Mouse (Mus musculus): ENCODE measurements around the gene Msantd3.

Msantd3 gene

GRCm38 (mm10) chr4:48539841-48540575 is at the start of gene Msantd3:
Gene Msantd3, plus strand, starts transcription at chr4:48539935.
- no peak for DNase-seq (ENCODE audit: extremely low read depth, low read depth, low spot score)

- no peak for DNase-seq (ENCODE audit: extremely low read depth, low read depth, low spot score)
These were observed 48.4 kb upstream of the Msantd3 start for GRCm38 (mm10) chr4:48491290-48491743.

- DNase-seq (ENCODE audit: extremely low read depth, low read depth, low spot score) = no peak
These were observed 47.2 kb upstream of the Msantd3 start for GRCm38 (mm10) chr4:48492510-48492909.

- DNase-seq (ENCODE audit: extremely low read depth, low read depth, low spot score) = no peak
These were observed 28.9 kb upstream of the Msantd3 start for GRCm38 (mm10) chr4:48510861-48511260.

GRCm38 (mm10) chr4:48529559-48529958 is 10.2 kb upstream of the Msantd3 start:
- no peak for DNase-seq (ENCODE audit: extremely low read depth, low read depth, low spot score)

- DNase-seq (ENCODE audit: extremely low read depth, low read depth, low spot score) = no peak
These were observed 7.7 kb upstream of the Msantd3 start for GRCm38 (mm10) chr4:48531804-48532601.

- DNase-seq (ENCODE audit: extremely low read depth, low read depth, low spot score) = no peak
These were observed 3.5 kb upstream of the Msantd3 start for GRCm38 (mm10) chr4:48536275-48536674.

- DNase-seq (ENCODE audit: extremely low read depth, low read depth, low spot score) = no peak
These were observed 2.7 kb upstream of the Msantd3 start for GRCm38 (mm10) chr4:48537024-48537423.

GRCm38 (mm10) chr4:48538581-48538980 is 1.2 kb upstream of the Msantd3 start:
- no peak for DNase-seq (ENCODE audit: extremely low read depth, low read depth, low spot score)

GRCm38 (mm10) chr4:48540576-48541111 is 909 bp downstream of the Msantd3 start:
- no peak for DNase-seq (ENCODE audit: extremely low read depth, low read depth, low spot score)

GRCm38 (mm10) chr4:48541526-48542250 is 2.0 kb downstream of the Msantd3 start:
- no peak for DNase-seq (ENCODE audit: extremely low read depth, low read depth, low spot score)

- DNase-seq (ENCODE audit: extremely low read depth, low read depth, low spot score) = no peak
These were observed 2.6 kb downstream of the Msantd3 start for GRCm38 (mm10) chr4:48542351-48542750.

- no peak for DNase-seq (ENCODE audit: extremely low read depth, low read depth, low spot score)
These were observed 3.5 kb downstream of the Msantd3 start for GRCm38 (mm10) chr4:48543071-48543865.

- DNase-seq (ENCODE audit: extremely low read depth, low read depth, low spot score) = no peak
These were observed 4.4 kb downstream of the Msantd3 start for GRCm38 (mm10) chr4:48544141-48544540.

- DNase-seq (ENCODE audit: extremely low read depth, low read depth, low spot score) = no peak
These were observed 6.2 kb downstream of the Msantd3 start for GRCm38 (mm10) chr4:48545966-48546365.

GRCm38 (mm10) chr4:48546568-48547496 is 7.1 kb downstream of the Msantd3 start:
- DNase-seq (ENCODE audit: extremely low read depth, low read depth, low spot score) = no peak

- no peak for DNase-seq (ENCODE audit: extremely low read depth, low read depth, low spot score)
These were observed 8.8 kb downstream of the Msantd3 start for GRCm38 (mm10) chr4:48548393-48549045.

- DNase-seq (ENCODE audit: extremely low read depth, low read depth, low spot score) = peak; percentile 14
These were observed 9.9 kb downstream of the Msantd3 start for GRCm38 (mm10) chr4:48549661-48550060.
